Mouse (Mus musculus) left cerebral cortex, adult 11 months (tissue): ENCODE data around the gene Zfp276.
"Not testable (repeated sequence)": the region's sequence is repeated elsewhere in the genome, so short reads cannot be mapped to it uniquely, and the experiment has no call there.

Experiments used
- DNase-seq: peaks from one replicate; pipeline ENCODE4 v3.0.0; 2022; ENCODE audit warnings: low spot score

Zfp276 gene

GRCm38 (mm10) chr8:123244382-123244781 is 9.6 kb upstream of the Zfp276 start:
- DNase-seq, result no peak

DNA sequence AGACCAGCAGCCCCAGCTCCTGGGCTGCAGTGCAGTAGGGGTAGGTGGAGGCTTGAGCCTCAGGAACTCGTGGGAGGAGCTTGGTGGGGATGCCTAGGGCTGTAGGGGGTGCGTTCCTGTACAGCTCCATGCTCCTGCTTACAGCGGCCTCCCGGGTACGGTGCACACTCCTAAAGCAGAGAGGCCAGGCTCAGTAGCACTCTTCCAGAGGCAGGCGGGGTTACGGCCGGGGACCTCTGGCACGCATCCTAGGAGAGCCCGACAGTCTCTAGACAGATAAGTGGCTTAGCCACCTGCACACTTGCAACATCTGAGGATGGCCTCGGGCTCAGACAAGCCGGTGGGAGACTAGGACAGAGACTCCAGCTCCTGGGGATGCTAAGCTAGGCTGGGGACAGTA is 8.5 kb upstream of the Zfp276 start:
- no peak for DNase-seq

- DNase-seq, result no peak
Observed at GRCm38 (mm10) chr8:123247748-123248147, 6.2 kb upstream of the Zfp276 start.

- no peak for DNase-seq
Observed at GRCm38 (mm10) chr8:123248596-123248995, 5.4 kb upstream of the Zfp276 start.

DNA sequence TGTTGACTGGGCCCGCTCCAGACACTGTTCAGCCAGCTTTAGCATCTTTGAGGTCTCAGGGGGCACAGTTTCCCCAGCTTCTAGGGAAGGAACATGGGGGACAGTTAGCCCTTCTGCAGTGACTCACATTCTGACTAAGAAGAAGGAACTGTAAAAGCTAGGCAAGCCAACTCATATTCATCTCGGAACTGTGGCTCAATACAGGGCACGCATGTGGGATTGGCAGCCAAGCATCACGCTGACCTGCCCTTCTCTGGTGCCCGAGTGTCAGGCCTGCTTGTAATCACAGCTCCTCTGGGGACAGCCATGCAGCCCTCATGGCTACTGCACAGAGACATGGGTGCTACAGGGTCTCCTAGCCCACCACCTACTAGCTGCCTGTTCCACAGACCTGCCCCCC is 3.1 kb upstream of the Zfp276 start:
- no peak for DNase-seq

DNA sequence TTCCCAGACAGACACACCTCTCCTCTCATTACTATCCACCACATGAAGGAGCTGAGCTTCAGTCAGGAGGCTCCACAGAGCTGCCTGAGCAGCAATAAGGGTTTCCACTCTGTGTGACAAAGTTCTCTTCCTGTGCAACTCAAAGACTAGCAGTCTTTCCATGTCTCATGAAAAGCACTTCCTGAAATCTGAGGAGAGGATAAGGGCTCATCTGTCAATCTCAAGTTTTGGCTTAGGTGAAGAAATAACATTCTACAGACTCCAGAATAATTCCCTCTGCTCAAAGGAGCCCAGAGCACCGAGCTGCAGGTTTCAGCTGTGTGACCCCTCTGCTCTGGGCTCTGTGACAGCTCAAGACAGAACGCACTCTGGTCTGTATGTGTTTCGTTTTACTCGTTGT is 1.1 kb upstream of the Zfp276 start:
- DNase-seq, result no peak

DNA sequence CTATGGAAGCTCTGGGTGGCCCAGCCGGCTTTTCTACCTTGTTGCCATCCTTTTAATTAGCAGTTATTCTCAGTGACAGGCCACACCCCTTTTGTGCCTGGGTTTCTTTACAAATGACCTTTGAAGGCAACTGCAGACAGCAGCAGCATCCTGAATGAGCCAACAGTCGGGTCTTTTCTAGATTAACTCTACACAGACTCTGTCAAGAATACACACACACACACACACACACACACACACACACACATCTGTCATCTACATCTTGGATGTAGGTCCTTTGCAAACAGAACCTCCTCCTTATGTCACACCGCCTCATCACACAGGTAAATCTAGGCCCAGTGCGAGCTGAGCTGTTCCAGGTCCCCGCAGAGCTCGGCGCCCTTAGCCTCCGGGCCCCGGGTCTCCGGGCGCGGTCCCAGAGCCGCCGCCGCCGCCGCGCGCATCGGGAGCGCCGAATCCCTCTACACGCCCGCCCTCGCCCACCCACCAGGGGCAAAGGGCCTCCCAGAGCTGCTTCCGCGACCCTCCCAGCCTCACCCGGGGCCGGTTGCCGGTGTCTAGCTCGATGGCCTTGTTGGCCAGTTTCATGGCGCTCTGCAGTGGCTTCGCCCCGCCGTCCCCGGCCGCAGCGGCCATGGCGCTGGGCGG is 420 bp upstream of the Zfp276 start:
- no peak for DNase-seq

- no peak for DNase-seq
Observed at GRCm38 (mm10) chr8:123255170-123255569, 1.2 kb downstream of the Zfp276 start.

DNA sequence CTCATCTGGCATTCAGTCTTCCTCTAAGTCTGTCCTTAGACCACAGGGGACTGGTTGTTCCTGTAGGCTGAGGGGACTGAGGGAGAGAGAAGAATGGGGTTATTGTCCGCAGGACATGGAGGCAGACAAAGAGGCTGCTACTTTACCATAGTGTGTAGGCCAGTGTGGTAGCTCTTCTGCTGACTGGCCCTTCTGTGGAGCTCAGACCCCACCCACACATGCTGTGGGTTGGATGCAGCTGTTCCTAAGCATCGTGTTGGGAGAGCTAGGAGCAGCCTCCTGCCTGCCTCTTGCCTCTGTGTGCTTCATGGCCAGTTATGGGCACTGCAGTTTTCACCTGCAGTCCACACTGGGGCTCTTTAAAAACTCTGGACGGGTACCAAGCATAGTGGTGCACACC is 3.1 kb downstream of the Zfp276 start:
- peak; percentile 59 for DNase-seq

- DNase-seq, result not testable (repeated sequence)
Observed at GRCm38 (mm10) chr8:123257593-123257992, 3.6 kb downstream of the Zfp276 start.

GRCm38 (mm10) chr8:123267926-123268656 is 14.1 kb downstream of the Zfp276 start:
- DNase-seq, result no peak

- DNase-seq, result no peak
Observed at GRCm38 (mm10) chr8:123271147-123271546, 17.2 kb downstream of the Zfp276 start.

DNA sequence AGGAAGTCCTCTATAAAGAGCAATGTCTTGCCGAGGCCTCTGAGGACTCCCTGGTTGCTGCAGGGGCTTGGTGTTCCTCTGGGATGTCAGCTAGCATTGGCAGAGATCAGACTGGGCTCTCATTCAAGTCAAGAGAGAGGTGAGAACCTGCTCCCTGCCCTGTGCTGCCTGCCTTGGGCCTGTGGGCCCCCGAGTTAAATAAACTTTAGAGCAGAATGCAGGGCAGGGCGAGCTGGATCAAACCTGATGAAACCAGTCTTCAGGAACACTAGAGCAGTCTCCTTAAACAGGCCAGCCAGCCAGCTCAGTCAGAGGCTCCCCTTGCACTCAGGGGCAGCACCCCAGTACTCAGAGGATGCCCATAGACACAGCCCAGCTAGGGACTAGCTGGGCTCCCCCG is 17.9 kb downstream of the Zfp276 start:
- DNase-seq, result no peak

GRCm38 (mm10) chr8:123274447-123274846 is 20.5 kb downstream of the Zfp276 start:
- DNase-seq, result no peak

GRCm38 (mm10) chr8:123275096-123275495 is 21.1 kb downstream of the Zfp276 start:
- DNase-seq, result no peak

GRCm38 (mm10) chr8:123278445-123278844 is 24.4 kb downstream of the Zfp276 start:
- no peak for DNase-seq

DNA sequence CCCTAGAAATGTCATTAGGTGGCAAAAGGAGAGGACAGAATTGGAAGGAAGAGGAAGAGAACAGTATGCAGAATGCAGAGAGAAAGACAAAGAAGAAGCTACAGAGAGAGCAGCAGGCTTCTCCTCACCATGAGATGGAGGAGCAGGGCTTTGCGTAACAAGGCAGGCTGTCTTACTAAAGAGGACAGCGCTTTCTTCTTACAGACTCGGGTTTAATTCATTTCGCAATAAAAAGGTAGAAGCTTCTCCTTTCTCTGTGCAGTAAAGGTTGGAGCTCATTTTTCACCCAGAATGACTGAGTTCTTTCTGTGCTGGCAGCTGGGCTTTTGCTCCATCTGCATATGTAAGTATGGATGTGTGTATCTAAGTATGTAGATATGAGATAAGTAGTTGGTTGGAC is 25.8 kb downstream of the Zfp276 start:
- DNase-seq, result no peak

DNA sequence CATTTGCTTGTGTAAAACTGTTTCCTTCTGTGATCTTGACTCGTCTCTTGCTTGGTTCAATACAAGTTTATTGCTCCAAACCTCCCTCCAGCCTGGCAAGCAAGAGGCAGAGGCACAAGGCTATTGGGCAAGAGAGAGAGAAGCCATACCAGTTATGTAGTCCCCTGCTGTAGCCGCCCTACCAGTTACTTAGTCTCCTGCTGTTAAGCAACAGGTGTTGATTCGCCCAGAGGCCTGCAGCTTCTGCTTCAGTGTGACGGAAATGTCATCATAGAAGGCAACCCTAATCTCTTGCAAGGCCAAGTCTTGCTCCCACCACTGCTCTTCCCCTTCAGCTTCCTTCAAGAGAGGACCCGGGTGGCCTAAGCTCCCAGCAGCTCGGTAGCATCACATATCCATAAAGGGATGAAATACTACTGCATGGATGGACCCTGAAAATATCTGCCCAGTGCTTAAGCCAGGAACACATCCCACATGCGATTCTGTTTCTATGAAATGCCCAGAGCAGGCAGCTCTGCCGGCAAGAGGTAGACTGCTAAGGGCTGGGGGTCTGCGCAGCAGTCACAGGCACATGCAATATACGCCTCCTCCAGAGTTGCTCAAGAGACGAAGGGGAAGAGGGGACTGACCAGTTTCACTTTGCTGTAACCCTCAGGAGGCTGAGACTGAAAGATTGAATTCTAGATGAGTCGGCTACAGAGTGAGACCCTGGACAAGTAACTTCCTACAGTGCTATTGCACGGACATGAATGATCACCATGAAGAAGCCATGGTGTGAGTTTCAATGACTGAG is 26.5 kb downstream of the Zfp276 start:
- DNase-seq, result no peak

GRCm38 (mm10) chr8:123282994-123283393 is 29.0 kb downstream of the Zfp276 start:
- DNase-seq, result not testable (repeated sequence)

- no peak for DNase-seq
Observed at GRCm38 (mm10) chr8:123283991-123284390, 30.0 kb downstream of the Zfp276 start.

DNA sequence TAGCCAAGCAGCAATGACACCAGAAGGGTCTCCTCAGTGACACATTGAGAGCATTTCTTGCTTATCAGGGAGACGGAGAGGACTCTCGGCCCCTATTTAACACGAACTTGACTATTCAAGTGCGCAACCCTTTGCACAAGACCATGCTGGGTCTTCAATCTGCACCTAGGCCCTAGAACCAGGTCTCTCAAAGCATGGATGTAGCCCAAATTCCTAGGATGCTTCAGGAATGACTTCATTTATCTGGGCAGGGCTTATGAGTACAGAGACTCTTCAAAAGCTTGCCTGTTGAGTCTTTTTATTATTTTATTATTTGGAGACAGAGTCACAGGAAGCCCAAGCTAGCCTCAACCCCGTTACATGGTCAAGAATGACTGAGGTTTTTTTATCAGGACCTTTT is 30.5 kb downstream of the Zfp276 start:
- no peak for DNase-seq

DNA sequence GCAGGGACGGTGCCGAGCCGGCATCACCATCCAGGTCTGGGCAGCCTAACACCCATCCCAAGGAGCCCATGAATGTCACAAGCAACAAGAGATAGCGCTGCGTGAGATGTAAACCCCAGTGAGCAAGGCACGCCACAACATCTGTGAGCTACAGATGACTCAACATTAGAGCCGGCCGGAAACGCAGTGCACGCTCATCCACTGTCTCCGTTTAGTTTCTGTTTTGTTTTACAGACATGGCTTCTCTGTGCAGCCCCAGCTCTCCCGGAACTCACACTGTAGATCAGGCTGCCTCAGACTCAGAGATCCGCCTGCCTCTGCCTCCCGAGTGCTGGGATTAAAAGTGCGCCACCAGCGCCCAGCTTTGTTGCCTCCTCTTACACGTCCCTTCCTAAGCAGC is 33.4 kb downstream of the Zfp276 start:
- no peak for DNase-seq

GRCm38 (mm10) chr8:123290166-123290565 is 36.2 kb downstream of the Zfp276 start:
- no peak for DNase-seq
